Mouse (Mus musculus) stomach, embryonic 14.5 days (tissue): ENCODE results near the gene Snupn. TPM values are rescaled to one million over a fixed set of nuclear protein-coding genes. Genes with fewer than 3 reads are reported as not detected.

Source experiments
- ATAC-seq: fragments of 200-750 bp; cut with Nextera tagmentation; 2 replicates; pipeline ENCODE4 v1.8.0; 2017; ENCODE audit warnings: low read depth, moderate TSS enrichment; ENCODE audit not compliant: insufficient number of reproducible peaks, insufficient read depth, low FRiP score
- H3K27ac ChIP-seq: fragments of 300-500 bp; sonication (generic); 2 replicates; pipeline ENCODE4 v1.5.1; 2014; ENCODE audit warnings: mild to moderate bottlenecking, low read length, moderate library complexity, mixed read lengths
- H3K27me3 ChIP-seq: fragments of 300-500 bp; sonication (generic); 2 replicates; pipeline ENCODE4 v1.6.1; 2014; ENCODE audit warnings: low read length, control low read depth, mixed read lengths; ENCODE audit not compliant: control insufficient read depth, insufficient read depth
- H3K36me3 ChIP-seq: fragments of 300-500 bp; sonication (generic); 2 replicates; pipeline ENCODE4 v1.6.1; 2014; ENCODE audit warnings: mild to moderate bottlenecking, control low read depth, low read length, moderate library complexity, mixed read lengths; ENCODE audit not compliant: control insufficient read depth, insufficient read depth
- H3K4me1 ChIP-seq: fragments of 300-500 bp; sonication (generic); 2 replicates; pipeline ENCODE4 v1.6.1; 2014; ENCODE audit warnings: low read length, control low read depth, mixed read lengths; ENCODE audit not compliant: control insufficient read depth, insufficient read depth
- H3K4me2 ChIP-seq: fragments of 300-500 bp; sonication (generic); replicated peaks from 2 replicates; pipeline ENCODE4 v1.6.1; 2014; ENCODE audit warnings: low read depth, low read length, control low read depth
- H3K4me3 ChIP-seq: fragments of 300-500 bp; sonication (generic); 2 replicates; pipeline ENCODE4 v1.5.1; 2014; ENCODE audit warnings: low read depth, low read length, control low read depth
- H3K9ac ChIP-seq: fragments of 300-500 bp; sonication (generic); replicated peaks from 2 replicates; pipeline ENCODE4 v1.6.1; 2014; ENCODE audit warnings: low read depth, mild to moderate bottlenecking, control low read depth, low read length, moderate library complexity, mixed read lengths
- H3K9me3 ChIP-seq: fragments of 300-500 bp; sonication (generic); 2 replicates; pipeline ENCODE4 v1.6.1; 2016; ENCODE audit warnings: low read depth, low read length, control low read depth; ENCODE audit not compliant: control insufficient read depth
- WGBS: fragments of 180-500 bp; shearing (Covaris S2); extraction: QIAGEN DNeasy Blood & Tissue Kit; methylation state at CpG from one replicate; pipeline ENCODE4 v1.1.7; 2014; 5-methylcytosine and 5-hydroxymethylcytosine counted together
- polyA plus RNA-seq: library from polyadenylated mRNA; unstranded; fragments of >200 nt; fragmentation: Nextera tagmentation; extraction: Ambion mirVana; gene quantifications from 2 replicates; pipeline ENCODE4 v1.2.1, GENCODE M21; 2014

Snupn gene
- polyA plus RNA-seq, 1 experiment from 2014 or later = 21.9 TPM

DNA sequence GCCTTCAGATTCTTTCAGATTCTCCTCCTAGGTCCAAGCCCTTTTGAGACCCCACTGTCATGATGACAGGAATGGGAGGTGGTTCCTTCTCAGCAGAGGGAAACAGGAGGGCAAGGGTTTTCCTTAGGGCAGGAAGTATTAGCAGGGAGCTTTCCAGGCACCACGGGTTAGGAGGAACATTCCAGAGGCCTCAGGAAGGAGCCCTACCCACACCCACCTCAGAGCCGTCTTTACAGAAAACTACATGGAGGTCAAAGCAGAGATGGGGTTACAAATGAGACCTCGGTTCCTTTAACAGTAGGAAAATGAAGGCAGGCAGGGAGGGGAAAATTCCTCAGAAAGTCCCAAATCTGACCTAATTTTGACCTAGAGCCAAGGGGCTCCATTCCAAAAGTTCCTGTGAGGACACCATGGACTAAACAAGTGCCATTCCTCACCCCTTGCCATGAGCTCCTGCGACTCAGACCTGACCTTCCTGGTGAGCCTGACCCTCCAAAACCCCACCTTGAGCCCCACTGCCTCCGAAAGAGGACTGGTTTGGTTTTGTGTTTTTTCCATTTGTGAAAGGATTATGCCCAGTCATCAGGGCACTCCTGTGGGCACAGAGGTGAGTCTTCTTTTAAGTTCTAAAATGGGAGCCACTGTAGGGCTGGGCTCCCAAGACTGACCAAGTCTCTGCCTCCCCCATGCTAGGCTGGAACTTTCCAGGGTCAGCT, 34.8 kb upstream of the Snupn start:
- no peak overlapping the region for H3K9ac ChIP-seq
- H3K36me3 ChIP-seq = peaks cover 24% of the 10 kb centered on the region
- no peak overlapping the region for H3K27ac ChIP-seq
- no peak overlapping the region for H3K4me2 ChIP-seq
- H3K9me3 ChIP-seq = no peaks in the 10 kb centered on the region
- H3K4me1 ChIP-seq = no peaks in the 10 kb centered on the region
- H3K4me3 ChIP-seq = no peak overlapping the region
- ATAC-seq = no peak
- WGBS = 74% methylated on average over 5 of the region's 5 CpGs
- no peaks in the 10 kb centered on the region for H3K27me3 ChIP-seq

DNA sequence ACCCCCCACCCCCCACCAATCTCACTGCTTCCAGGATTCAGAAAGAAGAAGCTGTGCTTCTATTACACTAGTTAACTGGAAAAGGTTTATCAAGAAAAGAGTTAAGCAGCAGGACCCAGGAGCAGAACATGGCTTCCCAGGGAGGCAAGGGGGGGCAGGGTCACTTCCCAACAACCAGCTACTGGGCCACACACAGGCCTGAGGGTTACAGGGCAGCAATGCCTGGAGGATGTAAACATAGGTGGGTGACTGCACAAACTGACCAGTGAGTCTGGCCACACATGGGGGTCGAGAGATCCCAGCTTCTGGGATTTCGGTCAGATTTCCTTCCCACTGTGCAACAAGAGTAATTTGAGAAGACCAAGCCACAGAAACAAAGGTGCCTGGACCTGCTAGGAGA, 33.5 kb upstream of the Snupn start:
- H3K27me3 ChIP-seq = no peaks in the 10 kb centered on the region
- no peak overlapping the region for H3K4me2 ChIP-seq
- no peak overlapping the region for H3K4me3 ChIP-seq
- WGBS = 79% methylated on average over 2 of the region's 2 CpGs
- no peak overlapping the region for H3K9ac ChIP-seq
- H3K36me3 ChIP-seq = peaks cover 30% of the 10 kb centered on the region
- H3K4me1 ChIP-seq = no peaks in the 10 kb centered on the region
- ATAC-seq = no peak
- H3K27ac ChIP-seq = no peak overlapping the region
- no peaks in the 10 kb centered on the region for H3K9me3 ChIP-seq

DNA sequence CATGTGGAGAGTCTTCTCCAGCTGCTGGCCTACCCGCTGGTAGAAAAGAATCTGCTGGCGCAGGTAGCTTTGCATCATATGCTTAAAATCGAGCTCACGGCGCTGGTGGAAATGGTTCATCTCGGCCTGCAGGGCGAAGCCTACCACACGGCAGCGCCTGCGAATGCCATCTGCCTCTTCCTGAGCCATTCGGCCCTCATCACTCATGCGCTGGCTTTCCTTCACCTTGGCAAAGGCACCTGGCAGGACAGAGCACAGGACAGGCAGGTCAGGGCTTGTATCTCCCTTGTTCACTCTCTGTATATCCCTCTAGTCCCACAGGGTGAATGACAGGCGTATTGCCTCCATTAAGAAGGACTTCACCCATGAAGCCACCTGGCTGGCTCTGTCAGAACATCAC, 32.2 kb upstream of the Snupn start:
- no peak for ATAC-seq
- no peaks in the 10 kb centered on the region for H3K9me3 ChIP-seq
- no peak overlapping the region for H3K4me3 ChIP-seq
- peaks cover 34% of the 10 kb centered on the region for H3K36me3 ChIP-seq
- no peaks in the 10 kb centered on the region for H3K27me3 ChIP-seq
- WGBS = 94% methylated on average over 13 of the region's 13 CpGs
- no peak overlapping the region for H3K4me2 ChIP-seq
- H3K27ac ChIP-seq = no peak overlapping the region
- peaks cover 6% of the 10 kb centered on the region for H3K4me1 ChIP-seq
- H3K9ac ChIP-seq = no peak overlapping the region

DNA sequence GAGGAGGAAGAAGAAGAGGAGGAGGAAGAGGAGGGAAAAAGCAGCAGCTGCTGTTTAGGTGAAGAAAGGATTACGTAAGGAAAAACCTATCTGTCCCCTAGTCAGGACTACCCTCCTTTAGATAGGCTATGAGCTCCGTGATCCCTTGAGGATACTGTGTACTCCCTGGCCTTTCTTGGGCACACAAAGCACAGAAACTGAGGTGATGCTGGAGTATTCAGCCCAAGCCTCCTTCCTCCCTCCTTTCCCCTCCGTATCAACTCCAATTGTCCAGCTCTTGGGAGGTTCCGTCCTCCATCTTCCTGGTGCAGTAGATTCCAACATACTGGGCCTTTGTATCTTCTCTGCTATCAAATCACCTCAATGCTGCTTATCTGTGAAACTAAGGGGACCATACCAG, 27.9 kb upstream of the Snupn start:
- 88% methylated on average over 4 of the region's 4 CpGs for WGBS
- Histone ChIP-seq H3K4me3 (no peak overlapping the region), H3K9ac (no peak overlapping the region), H3K27me3 (no peaks in the 10 kb centered on the region), H3K36me3 (peaks cover 22% of the 10 kb centered on the region), H3K4me2 (no peak overlapping the region), H3K9me3 (no peaks in the 10 kb centered on the region), H3K27ac (no peak overlapping the region), H3K4me1 (peaks cover 38% of the 10 kb centered on the region)
- no peak for ATAC-seq

DNA sequence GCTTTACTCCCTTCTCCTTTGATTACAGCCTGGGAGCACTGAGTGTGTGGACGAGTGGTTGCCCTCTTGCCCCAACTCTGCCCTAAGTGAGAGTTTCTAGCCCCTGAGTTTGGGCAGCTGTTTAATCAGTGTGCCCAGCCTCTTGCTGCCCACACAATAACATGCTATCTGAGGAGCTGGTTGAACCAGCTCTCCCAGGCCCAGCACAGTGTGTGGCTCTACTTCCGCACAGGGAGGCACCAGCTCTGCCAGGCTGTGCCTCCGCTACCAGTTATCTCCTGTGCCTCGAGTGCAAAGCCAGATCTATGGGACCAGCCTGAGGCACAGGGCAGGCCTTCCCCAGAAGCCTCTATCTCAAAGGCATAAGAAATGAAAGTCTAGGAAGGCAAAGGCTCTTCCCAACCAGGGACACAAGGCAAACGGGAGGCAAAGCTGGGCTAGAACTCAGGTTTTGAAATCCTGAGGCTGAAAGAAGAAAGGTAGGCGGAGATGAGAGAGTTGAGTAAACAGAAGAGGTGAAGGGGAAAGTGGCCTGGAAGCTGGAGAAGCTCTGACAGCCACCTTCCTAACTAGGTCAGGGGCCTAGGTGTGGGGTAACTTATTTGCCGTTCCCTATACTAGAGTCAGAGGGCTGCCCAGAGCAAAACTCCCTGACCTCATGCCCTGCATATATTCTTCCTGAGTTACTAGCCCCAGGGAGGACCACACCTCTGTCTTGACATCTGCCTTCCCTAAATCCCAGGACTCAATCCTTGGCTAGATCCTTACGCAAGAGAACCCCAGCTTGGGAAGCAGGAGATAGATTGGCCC, 26.6 kb upstream of the Snupn start:
- H3K27me3 ChIP-seq = no peaks in the 10 kb centered on the region
- H3K9ac ChIP-seq = peak overlapping the region; percentile 25
- H3K36me3 ChIP-seq = peaks cover 13% of the 10 kb centered on the region
- H3K4me1 ChIP-seq = peaks cover 44% of the 10 kb centered on the region
- H3K4me3 ChIP-seq = peak overlapping the region; percentile 32
- no peak for ATAC-seq
- no peaks in the 10 kb centered on the region for H3K9me3 ChIP-seq
- H3K27ac ChIP-seq = peak overlapping the region; percentile 64; the same call in 1 of the 2 replicates
- 45% methylated on average over 8 of the region's 8 CpGs for WGBS
- peak overlapping the region; percentile 89 for H3K4me2 ChIP-seq

DNA sequence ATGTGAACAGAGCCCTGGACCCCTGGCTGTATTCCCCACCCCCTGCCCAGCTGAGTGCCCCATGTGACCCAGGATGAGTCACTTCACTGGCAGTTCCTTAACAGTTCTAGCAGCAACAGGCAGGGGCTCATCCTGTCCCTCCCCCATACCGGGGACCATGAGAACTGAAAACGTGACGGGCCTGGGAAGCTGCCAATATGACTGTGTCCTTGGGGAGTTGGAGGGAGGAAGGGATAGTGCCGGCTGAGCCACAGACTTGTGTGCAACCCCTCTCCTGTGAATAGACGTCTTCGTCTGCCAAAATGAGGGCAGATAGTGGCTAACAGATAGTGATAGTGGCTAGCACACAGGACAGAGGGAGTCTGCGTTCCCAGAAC, 26.0 kb upstream of the Snupn start:
- Histone ChIP-seq H3K27ac (peak overlapping the region; percentile 64; the same call in 1 of the 2 replicates), H3K4me3 (peak overlapping the region; percentile 32), H3K9me3 (no peaks in the 10 kb centered on the region), H3K4me2 (peak overlapping the region; percentile 89), H3K4me1 (peaks cover 44% of the 10 kb centered on the region), H3K36me3 (peaks cover 12% of the 10 kb centered on the region), H3K27me3 (no peaks in the 10 kb centered on the region), H3K9ac (peak overlapping the region; percentile 25; the same call in 1 of the 2 replicates)
- ATAC-seq = peak; percentile 33; the same call in 1 of the 2 replicates
- 12% methylated on average over 7 of the region's 7 CpGs for WGBS

DNA sequence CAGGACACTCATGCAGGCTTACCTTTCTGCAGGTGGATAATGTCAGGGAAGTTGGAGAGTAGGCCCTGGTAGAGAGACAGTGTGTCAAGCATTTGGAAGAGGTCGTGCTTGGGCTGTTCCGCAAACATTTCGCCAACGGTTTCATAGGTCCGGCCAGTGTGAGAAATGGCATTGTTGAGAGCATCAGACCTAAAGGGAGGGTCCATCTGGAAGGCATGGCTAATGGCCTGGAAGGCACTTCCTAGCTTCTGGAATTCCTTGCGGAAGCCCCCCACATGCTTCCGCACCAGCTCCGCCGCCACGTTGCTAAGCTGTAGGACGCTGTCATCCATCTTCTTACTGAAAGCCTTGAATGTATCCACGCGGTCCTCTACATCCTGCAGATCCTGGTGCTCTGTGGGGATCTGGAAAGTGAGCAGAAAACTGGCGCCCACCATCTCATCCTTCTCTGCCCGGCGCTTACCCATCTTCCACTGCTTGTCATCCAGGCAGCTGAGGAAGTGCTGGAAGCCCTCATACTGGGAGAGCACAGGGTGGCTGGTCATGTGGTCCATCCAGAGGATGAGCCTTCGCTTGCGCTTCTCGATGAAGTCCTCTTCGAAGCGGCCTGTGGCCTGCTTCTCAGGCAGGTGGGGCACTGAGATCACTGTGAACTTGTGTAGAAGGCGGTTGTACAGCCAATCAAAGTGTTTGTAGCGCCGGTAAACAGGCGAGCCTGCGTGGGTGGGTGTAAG, 25.2 kb upstream of the Snupn start:
- Histone ChIP-seq H3K36me3 (peaks cover 9% of the 10 kb centered on the region), H3K27me3 (no peaks in the 10 kb centered on the region), H3K4me2 (peak overlapping the region; percentile 89), H3K4me1 (peaks cover 44% of the 10 kb centered on the region), H3K9ac (0 out of 2 replicates have a peak overlapping the region, but pooled peaks have one; percentile 8), H3K9me3 (no peaks in the 10 kb centered on the region), H3K4me3 (peak overlapping the region; percentile 32), H3K27ac (peak overlapping the region; percentile 64; the same call in 1 of the 2 replicates)
- 62% methylated on average over 26 of the region's 26 CpGs for WGBS
- no peak for ATAC-seq

DNA sequence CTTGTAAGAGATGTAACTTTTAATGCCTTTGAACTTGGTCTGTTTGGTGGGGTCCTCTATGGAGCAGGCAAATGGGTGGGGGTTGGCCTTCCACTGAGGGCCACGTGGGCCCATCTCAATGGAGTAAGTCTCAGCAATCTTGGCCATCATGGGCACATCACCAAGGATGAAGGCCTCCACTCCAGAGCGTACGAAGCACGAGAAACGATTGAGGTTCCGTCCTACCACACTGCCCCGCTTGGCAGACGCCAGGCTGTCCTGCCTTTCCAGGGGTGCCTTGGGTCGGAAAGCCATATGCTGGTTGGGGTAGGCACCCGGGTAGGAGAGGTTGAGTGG, 24.7 kb upstream of the Snupn start:
- peaks cover 9% of the 10 kb centered on the region for H3K36me3 ChIP-seq
- ATAC-seq = no peak
- H3K4me3 ChIP-seq = peak overlapping the region; percentile 66; the same call in 1 of the 2 replicates
- no peaks in the 10 kb centered on the region for H3K27me3 ChIP-seq
- no peak overlapping the region for H3K27ac ChIP-seq
- no peaks in the 10 kb centered on the region for H3K9me3 ChIP-seq
- peak overlapping the region; percentile 89 for H3K4me2 ChIP-seq
- peaks cover 44% of the 10 kb centered on the region for H3K4me1 ChIP-seq
- H3K9ac ChIP-seq = no peak overlapping the region
- WGBS = 98% methylated on average over 10 of the region's 10 CpGs
